Mouse (Mus musculus) G1E (cell line): ENCODE data around the gene Zfp385b. TPM values are rescaled to one million over a fixed set of nuclear protein-coding genes. Genes with fewer than 3 reads are reported as not detected.

Experiments used
- ATAC-seq: 2 replicates; pipeline ENCODE4 v1.8.0; 2016; ENCODE audit warnings: mild to moderate bottlenecking; ENCODE audit not compliant: insufficient number of reproducible peaks, poor library complexity, low FRiP score, severe bottlenecking; ENCODE audit errors: extremely low read depth
- DNase-seq: peaks from one replicate; pipeline ENCODE4 v3.0.0; 2012; ENCODE audit warnings: low spot score
- H3K27me3 ChIP-seq: 2 replicates; pipeline ENCODE4 v1.6.1; 2012; ENCODE audit warnings: mild to moderate bottlenecking, low read length, inconsistent platforms; ENCODE audit not compliant: insufficient read depth
- H3K36me3 ChIP-seq: replicated peaks from 2 replicates; pipeline ENCODE3; 2012; ENCODE audit warnings: mild to moderate bottlenecking, inconsistent platforms
- H3K4me1 ChIP-seq: 2 replicates; pipeline ENCODE4 v1.6.1; 2012; ENCODE audit warnings: low read depth, low read length, inconsistent platforms, mixed read lengths; ENCODE audit not compliant: insufficient read depth
- H3K4me3 ChIP-seq: 2 replicates; pipeline ENCODE4 v1.5.1; 2012; ENCODE audit warnings: low read depth, mild to moderate bottlenecking, inconsistent platforms, low read length, moderate library complexity, mixed read lengths
- H3K9me3 ChIP-seq: replicated peaks from 2 replicates; pipeline ENCODE4 v1.6.1; 2012; ENCODE audit warnings: inconsistent platforms
- CTCF ChIP-seq: IDR thresholded peaks from 2 replicates; pipeline ENCODE4 v1.5.1; 2012; ENCODE audit warnings: low read depth, low read length, inconsistent platforms, mixed read lengths
- GATA1 ChIP-seq: IDR thresholded peaks from 2 replicates; pipeline ENCODE4 v1.6.1; 2012; ENCODE audit warnings: borderline replicate concordance, low read length, inconsistent platforms, mixed read lengths
- GATA2 ChIP-seq: IDR thresholded peaks from 2 replicates; pipeline ENCODE4 v1.6.1; 2012; ENCODE audit warnings: low read depth, low read length, inconsistent platforms, borderline replicate concordance
- POLR2AphosphoS5 ChIP-seq: IDR thresholded peaks from 2 replicates; pipeline ENCODE4 v1.6.1; 2012; ENCODE audit warnings: low read depth, low read length, inconsistent platforms; ENCODE audit not compliant: insufficient replicate concordance
- TAL1 ChIP-seq: conservative IDR thresholded peaks from 2 replicates; pipeline ENCODE4 v1.6.1; 2012; ENCODE audit warnings: low read depth, low read length, inconsistent platforms, mixed read lengths
- polyA plus RNA-seq: library from polyadenylated mRNA; stranded (reverse); fragments of >175 nt; gene quantifications from 2 replicates; pipeline ENCODE4 v1.2.3, GENCODE M21; 2012
- total RNA-seq, 2 experiments: library from RNA; stranded (forward) in 1 of 2; stranded (reverse) in 1 of 2; fragments of 200-1000 nt in 1 of 2; fragments of >200 nt in 1 of 2; fragmentation: Nextera tagmentation in 1 of 2; gene quantifications; 2 replicates each; pipeline ENCODE4 v1.2.3; 2014 to 2017

Gene Zfp385b
- total and polyA plus RNA-seq, 3 experiments: 0.71 TPM; not detected in 2

- DNase-seq (no peak), ATAC-seq (no peak)
- no peaks in the 10 kb centered on the region for H3K4me1 ChIP-seq
- no peak overlapping the region for H3K4me3 ChIP-seq
- H3K36me3 ChIP-seq: no peaks in the 10 kb centered on the region
- no peaks in the 10 kb centered on the region for H3K27me3 ChIP-seq
- H3K9me3 ChIP-seq: peaks cover 28% of the 10 kb centered on the region
- TF ChIP-seq GATA1 (no peak), TAL1 (no peak), POLR2AphosphoS5 (no peak), GATA2 (no peak), CTCF (no peak)
Measured at GRCm38 (mm10) chr2:77797233-77797632, 22.2 kb downstream of the Zfp385b start.

GRCm38 (mm10) chr2:77795859-77796552 is 23.4 kb downstream of the Zfp385b start:
- TF ChIP-seq GATA1 (no peak), TAL1 (no peak), POLR2AphosphoS5 (no peak), GATA2 (no peak), CTCF (no peak)
- H3K36me3 ChIP-seq: no peaks in the 10 kb centered on the region
- H3K4me1 ChIP-seq: no peaks in the 10 kb centered on the region
- H3K27me3 ChIP-seq: no peaks in the 10 kb centered on the region
- DNase-seq (no peak), ATAC-seq (no peak)
- peaks cover 28% of the 10 kb centered on the region for H3K9me3 ChIP-seq
- no peak overlapping the region for H3K4me3 ChIP-seq

GRCm38 (mm10) chr2:77790846-77791245 is 28.6 kb downstream of the Zfp385b start:
- Histone ChIP-seq H3K4me1 (no peaks in the 10 kb centered on the region), H3K9me3 (peaks cover 28% of the 10 kb centered on the region)
- TF ChIP-seq GATA1 (no peak), CTCF (no peak), TAL1 (no peak), GATA2 (no peak), POLR2AphosphoS5 (no peak)

GRCm38 (mm10) chr2:77790295-77790694 is 29.1 kb downstream of the Zfp385b start:
- TF ChIP-seq GATA1 (no peak), CTCF (no peak), TAL1 (no peak), GATA2 (no peak), POLR2AphosphoS5 (no peak)

More at GRCm38 (mm10) chr2:77790846-77791245, 28.6 kb downstream of the Zfp385b start:
- ATAC-seq (no peak), DNase-seq (no peak)
- Histone ChIP-seq H3K4me3 (no peak overlapping the region), H3K36me3 (no peaks in the 10 kb centered on the region), H3K27me3 (no peaks in the 10 kb centered on the region)

GRCm38 (mm10) chr2:77781390-77781789 is 38.0 kb downstream of the Zfp385b start:
- peaks cover 21% of the 10 kb centered on the region for H3K9me3 ChIP-seq
- no peaks in the 10 kb centered on the region for H3K4me1 ChIP-seq
- TF ChIP-seq CTCF: no peak
- TF ChIP-seq TAL1: no peak
- TF ChIP-seq GATA2: no peak
- TF ChIP-seq GATA1: no peak
- TF ChIP-seq POLR2AphosphoS5: no peak
- DNase-seq (no peak), ATAC-seq (no peak)
- H3K27me3 ChIP-seq: no peaks in the 10 kb centered on the region
- H3K4me3 ChIP-seq: no peak overlapping the region
- H3K36me3 ChIP-seq: no peaks in the 10 kb centered on the region

More at GRCm38 (mm10) chr2:77790295-77790694, 29.1 kb downstream of the Zfp385b start:
- DNase-seq: no peak
- no peaks in the 10 kb centered on the region for H3K4me1 ChIP-seq
- ATAC-seq: no peak
- peaks cover 27% of the 10 kb centered on the region for H3K9me3 ChIP-seq
- no peaks in the 10 kb centered on the region for H3K27me3 ChIP-seq
- no peak overlapping the region for H3K4me3 ChIP-seq
- H3K36me3 ChIP-seq: no peaks in the 10 kb centered on the region

- TF ChIP-seq GATA2 (no peak), CTCF (no peak), TAL1 (no peak), GATA1 (no peak), POLR2AphosphoS5 (no peak)
- Histone ChIP-seq H3K4me1 (no peaks in the 10 kb centered on the region), H3K9me3 (peaks cover 16% of the 10 kb centered on the region), H3K36me3 (no peaks in the 10 kb centered on the region), H3K27me3 (no peaks in the 10 kb centered on the region), H3K4me3 (no peak overlapping the region)
- DNase-seq (no peak), ATAC-seq (no peak)
Measured at GRCm38 (mm10) chr2:77777781-77778180, 41.7 kb downstream of the Zfp385b start.
